Mouse (Mus musculus) liver, embryonic 14.5 days (tissue): Measurements from ENCODE around the gene Eps8l1.

Source experiments
- CTCF ChIP-seq: IDR thresholded peaks from 2 replicates; pipeline ENCODE4 v1.5.1; 2016; ENCODE audit warnings: antibody characterized with exemption, low read depth, control low read depth
- EP300 ChIP-seq: IDR thresholded peaks from 2 replicates; pipeline ENCODE4 v1.6.1; 2016; ENCODE audit warnings: antibody characterized with exemption, low read depth

GRCm38 (mm10) chr7:4499034-4499433 is 38.6 kb downstream of the Eps8l1 start:
- no peak for TF ChIP-seq CTCF
- no peak for TF ChIP-seq EP300
